Mouse (Mus musculus): Measurements from ENCODE around the gene Clint1.

GRCm38 (mm10) chr11:45943891-45944642 lies 92.2 kb downstream of the Clint1 start:
- no peak for TF ChIP-seq CTCF (IDR thresholded peaks at IDR 0.05; ENCODE audit: borderline replicate concordance, insufficient read depth, low read length)
- no peak for TF ChIP-seq POLR2A (IDR thresholded peaks at IDR 0.05; ENCODE audit: low read depth, low read length)
